Mouse (Mus musculus): ENCODE data around the gene Popdc2. TPM values are rescaled to one million over a fixed set of nuclear protein-coding genes. Genes with fewer than 3 reads are reported as not detected.
"Not testable (repeated sequence)": the region's sequence is repeated elsewhere in the genome, so short reads cannot be mapped to it uniquely, and the experiment has no call there.

Gene Popdc2
- 4.7 and 4.9 TPM in 2 replicates for total RNA-seq (2021)
- long read RNA-seq, experiment 1, partial matches to known transcripts, result 0 of 2 reads
- long read RNA-seq, experiment 1, other reads (novel, unspliced or antisense), result 1 of 2 reads
- long read RNA-seq, experiment 2, partial matches to known transcripts, result 1 of 2 reads
- long read RNA-seq, experiment 2, other reads (novel, unspliced or antisense), result 0 of 2 reads

- peak; percentile 44 for DNase-seq
Observed at GRCm38 (mm10) chr16:38361933-38362332, at the start of gene Popdc2. Gene Popdc2 (plus strand): TSS chr16:38362209.

- no peak for DNase-seq
Observed at GRCm38 (mm10) chr16:38318492-38318891, 43.5 kb upstream of the Popdc2 start.

GRCm38 (mm10) chr16:38319087-38319486 lies 42.9 kb upstream of the Popdc2 start:
- no peak for DNase-seq

- DNase-seq, result peak; percentile 57
Observed at GRCm38 (mm10) chr16:38321452-38321935, 40.5 kb upstream of the Popdc2 start.

- DNase-seq, result no peak
Observed at GRCm38 (mm10) chr16:38324311-38324710, 37.7 kb upstream of the Popdc2 start.

GRCm38 (mm10) chr16:38326778-38327397 lies 35.1 kb upstream of the Popdc2 start:
- DNase-seq, result no peak

GRCm38 (mm10) chr16:38329340-38329739 lies 32.7 kb upstream of the Popdc2 start:
- no peak for DNase-seq

- DNase-seq, result no peak
Observed at GRCm38 (mm10) chr16:38334431-38334830, 27.6 kb upstream of the Popdc2 start.

GRCm38 (mm10) chr16:38338077-38338476 lies 23.9 kb upstream of the Popdc2 start:
- not testable (repeated sequence) for DNase-seq

GRCm38 (mm10) chr16:38341396-38342324 lies 20.3 kb upstream of the Popdc2 start, which contains the start of gene Maats1:
Gene Maats1 (minus strand): TSS chr16:38342143.
- peak; percentile 91 for DNase-seq

GRCm38 (mm10) chr16:38344941-38345725 lies 16.9 kb upstream of the Popdc2 start:
- no peak for DNase-seq

GRCm38 (mm10) chr16:38346529-38347325 lies 15.3 kb upstream of the Popdc2 start, which contains the start of the genes Cox17 and Gm21987:
Gene Cox17 (plus strand): TSS chr16:38346991.
Gene Gm21987 (plus strand): TSS chr16:38347040.
- peak; percentile 96 for DNase-seq

- DNase-seq, result no peak
Observed at GRCm38 (mm10) chr16:38347588-38347987, 14.4 kb upstream of the Popdc2 start.

GRCm38 (mm10) chr16:38348217-38348761 lies 13.7 kb upstream of the Popdc2 start:
- DNase-seq, result no peak

- no peak for DNase-seq
Observed at GRCm38 (mm10) chr16:38349881-38350280, 12.1 kb upstream of the Popdc2 start.

GRCm38 (mm10) chr16:38350361-38350855 lies 11.6 kb upstream of the Popdc2 start:
- no peak for DNase-seq

- DNase-seq, result no peak
Observed at GRCm38 (mm10) chr16:38350939-38351338, 11.1 kb upstream of the Popdc2 start.

- DNase-seq, result peak; percentile 51
Observed at GRCm38 (mm10) chr16:38352031-38352430, 10.0 kb upstream of the Popdc2 start.

GRCm38 (mm10) chr16:38352851-38353250 lies 9.2 kb upstream of the Popdc2 start:
- no peak for DNase-seq

- DNase-seq, result no peak
Observed at GRCm38 (mm10) chr16:38353642-38354041, 8.4 kb upstream of the Popdc2 start.

Data from adrenal gland, postnatal 14 days (tissue).